Mouse (Mus musculus) T-helper 1 cell (primary cell): ENCODE data around the gene Dynlt3.
"Not testable (repeated sequence)": the region's sequence is repeated elsewhere in the genome, so short reads cannot be mapped to it uniquely, and the experiment has no call there.

ENCODE experiments used
- in situ Hi-C: fragments of 300-600 bp; cut with MboI, MseI; formaldehyde crosslinking; loops from one replicate; pipeline ENCODE4 v1.15.1; 2025; ENCODE audit warnings: high pct_unique_total_duplicates

Dynlt3 gene

DNA sequence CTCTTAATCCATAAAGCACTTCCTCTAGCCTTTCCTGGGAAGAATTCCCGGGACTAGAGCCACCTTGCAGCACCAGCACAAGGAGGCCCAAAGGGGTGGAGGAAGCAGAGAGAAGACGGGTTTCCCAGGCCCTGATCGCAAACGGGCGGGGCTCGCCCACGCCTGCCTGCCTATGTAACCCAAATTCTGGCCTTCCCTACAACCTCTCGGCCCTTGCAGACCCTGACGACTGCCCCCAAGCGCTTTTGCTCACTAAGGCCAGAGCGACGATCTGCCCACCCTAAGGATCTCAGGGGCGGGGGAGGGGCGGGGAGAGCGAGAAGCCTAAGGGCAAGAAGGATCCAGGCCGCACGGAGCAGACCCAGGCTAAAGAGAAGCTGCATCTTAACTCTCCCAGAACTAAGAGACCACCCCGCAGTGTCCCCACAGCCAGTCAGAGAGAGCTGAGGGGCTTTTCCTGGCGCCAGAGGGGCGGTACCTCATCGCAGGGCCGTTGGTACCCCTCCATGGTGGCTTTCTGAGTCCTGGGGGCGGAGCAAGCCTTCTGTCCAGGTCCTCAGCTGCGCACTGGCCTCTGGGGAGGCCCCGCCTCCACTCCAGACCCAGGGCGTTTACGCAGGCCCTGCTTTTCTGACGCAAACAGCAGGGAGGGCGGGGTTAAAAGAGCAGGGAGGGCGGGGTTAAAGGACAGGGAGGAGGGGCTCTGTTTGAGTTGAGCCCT is at the start of gene Dynlt3:
Gene Dynlt3, minus strand, starts transcription at position 613 of the 721 bp plus-strand sequence.
- in situ Hi-C loops = loop anchor here (25.0 kb wide), 1 partner anchor 375 kb away; the partner anchor contains the start of gene H2al1m

DNA sequence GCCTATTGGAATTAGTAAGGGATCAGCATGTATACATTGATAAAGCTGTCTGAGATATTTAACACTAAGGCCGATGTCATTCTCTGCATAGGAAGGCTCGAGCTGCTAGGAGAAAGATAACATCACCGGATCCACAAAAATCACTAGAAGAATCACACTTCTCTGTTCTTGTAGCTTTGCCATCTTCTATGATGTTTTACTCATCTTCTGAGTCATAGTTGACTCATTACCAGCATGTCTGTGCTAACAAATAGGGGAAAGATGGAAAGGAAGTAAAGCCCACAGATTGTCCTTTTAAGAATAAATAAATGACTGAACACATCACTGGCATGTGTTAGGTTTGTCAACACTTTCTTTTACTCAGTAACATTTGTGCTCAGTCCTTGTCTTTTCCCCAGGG is 37.0 kb upstream of the Dynlt3 start:
- in situ Hi-C loops = no loop called here

DNA sequence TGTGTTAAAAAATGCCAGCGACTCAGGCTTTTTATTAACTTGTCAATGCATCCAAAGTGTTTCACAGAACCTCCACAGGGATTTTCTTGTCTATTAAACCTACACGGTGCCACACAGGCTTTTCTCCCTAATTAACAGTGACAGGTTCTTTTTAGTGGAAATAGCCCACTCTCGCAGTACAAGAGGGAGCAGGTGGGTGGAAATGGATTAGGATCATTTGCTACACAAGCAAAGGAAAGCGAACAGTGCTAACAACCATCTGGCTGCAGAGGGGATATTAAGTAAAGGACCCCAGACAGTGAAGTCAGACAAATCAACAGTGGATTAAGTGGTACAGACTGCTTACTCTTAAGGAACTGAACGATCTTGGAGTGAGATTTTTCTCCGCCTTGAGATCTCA is 33.2 kb upstream of the Dynlt3 start:
- in situ Hi-C loops = no loop called here

DNA sequence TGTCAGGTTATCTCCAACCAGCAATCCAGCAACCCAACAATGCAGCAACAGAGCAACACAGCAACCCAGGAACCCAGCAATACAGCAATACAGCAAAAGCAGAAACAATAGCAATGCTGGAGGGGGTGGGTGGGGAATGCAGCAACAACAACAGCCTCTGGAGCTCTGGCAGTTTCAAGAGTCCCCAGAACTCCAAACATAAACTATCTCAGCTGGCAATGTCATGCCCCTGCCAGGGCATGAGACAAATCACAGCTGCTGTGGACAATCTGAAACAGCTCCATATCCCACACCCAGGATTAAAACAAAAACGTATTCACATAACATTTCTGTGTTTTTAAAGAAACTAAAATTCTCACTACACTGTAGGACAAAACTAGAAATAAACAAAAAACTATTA is 9.2 kb upstream of the Dynlt3 start:
- in situ Hi-C loops = loop anchor here (25.0 kb wide), 1 partner anchor 385 kb away; the partner anchor contains the start of gene H2al1m

DNA sequence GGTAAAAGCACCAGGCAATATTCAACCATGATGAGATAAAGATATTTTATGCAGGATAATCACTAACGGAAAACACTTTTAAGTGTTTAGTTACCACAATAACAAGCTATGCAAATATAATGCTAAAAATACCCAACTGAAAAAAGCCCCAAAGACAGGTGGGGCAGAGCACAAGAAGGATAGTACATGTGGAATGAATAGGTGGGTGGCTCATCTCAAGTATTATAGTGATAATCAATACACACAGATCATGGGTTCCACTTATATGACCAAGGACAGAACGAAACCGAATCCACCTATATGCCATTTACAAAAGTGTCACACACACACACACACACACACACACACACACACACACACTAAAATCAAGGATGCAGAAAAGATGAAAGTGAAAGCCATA is 8.6 kb upstream of the Dynlt3 start:
- in situ Hi-C loops = loop anchor here (25.0 kb wide), 1 partner anchor 384 kb away; the partner anchor contains the start of gene H2al1m

DNA sequence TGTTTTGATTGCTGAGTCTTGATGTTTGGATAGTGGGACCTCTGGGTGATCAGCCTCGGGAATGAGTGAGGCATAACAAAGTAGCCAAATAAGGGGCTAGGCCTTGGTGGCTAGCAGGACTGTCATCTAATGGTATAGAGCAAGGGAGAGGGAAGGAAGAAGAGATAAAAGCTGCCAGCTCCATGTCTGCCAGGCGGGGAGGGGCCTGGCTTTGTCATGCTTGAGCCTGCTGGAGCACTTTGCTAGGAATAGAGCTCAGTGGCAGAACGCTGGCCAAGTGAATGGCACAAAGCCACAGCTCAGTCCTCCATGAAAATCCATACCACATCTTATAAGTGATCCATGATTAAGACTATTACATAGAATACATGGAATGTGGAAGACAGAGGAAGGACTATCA is 10.0 kb downstream of the Dynlt3 start:
- in situ Hi-C loops = loop anchor here (10.0 to 25.0 kb wide), 2 partner anchors 366 to 1082 kb away; partner anchors contain the start of gene H2al1m

DNA sequence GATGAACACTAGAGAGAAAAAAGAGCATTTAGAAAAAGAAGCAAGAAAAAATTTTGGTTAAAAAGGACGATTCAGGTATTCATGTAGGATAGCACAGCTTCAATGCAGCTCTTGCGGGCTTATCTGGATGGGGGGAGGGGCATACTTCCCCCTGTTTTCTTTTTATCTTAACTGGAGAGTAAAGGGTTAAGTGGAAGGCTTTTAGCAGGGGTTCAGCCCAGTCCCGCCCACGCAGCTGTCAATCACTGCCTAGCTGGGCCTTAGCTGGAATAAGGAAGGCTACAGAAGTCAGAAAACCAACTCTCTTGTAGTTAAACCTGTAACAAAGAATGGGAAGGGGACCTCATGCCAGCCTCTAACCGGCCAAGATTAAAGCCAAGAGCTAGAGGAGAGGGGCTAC is 22.2 kb downstream of the Dynlt3 start:
- in situ Hi-C loops = not testable (repeated sequence)

DNA sequence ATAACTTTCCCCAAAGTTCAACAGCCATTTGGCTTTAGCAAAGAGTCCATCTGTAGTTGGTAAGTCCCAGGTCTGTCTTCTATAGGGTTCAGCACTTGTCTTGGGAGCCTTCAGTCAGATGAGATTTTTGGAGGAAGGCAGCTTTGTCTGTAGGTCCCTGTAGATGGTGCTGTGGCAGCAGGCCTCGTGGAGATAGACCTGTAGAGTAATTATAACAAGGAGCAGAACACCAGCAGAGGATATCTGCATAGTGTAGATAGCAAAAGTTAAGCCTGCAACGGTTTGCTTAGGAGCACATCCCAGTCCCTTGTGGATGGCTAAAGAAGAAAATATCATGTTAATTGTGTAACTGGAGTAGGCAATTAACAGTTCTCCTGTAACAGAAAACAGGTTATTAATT is 22.7 kb downstream of the Dynlt3 start:
- in situ Hi-C loops = not testable (repeated sequence)
